Mouse (Mus musculus) kidney, postnatal 0 days (tissue): ENCODE results near the gene Lrrc75b. TPM values are rescaled to one million over a fixed set of nuclear protein-coding genes. Genes with fewer than 3 reads are reported as not detected.

Experiments
- ATAC-seq: fragments of 200-750 bp; cut with Nextera tagmentation; replicated peaks from 2 replicates; pipeline ENCODE4 v1.8.0; 2017; ENCODE audit warnings: low read depth, moderate number of reproducible peaks, moderate TSS enrichment, moderate library complexity; ENCODE audit not compliant: low FRiP score
- DNase-seq: peaks from one replicate; pipeline ENCODE4 v3.0.0-alpha.2; 2016; ENCODE audit warnings: low spot score
- H3K27ac ChIP-seq: fragments of 300-500 bp; sonication (generic); 2 replicates; pipeline ENCODE4 v1.5.1; 2014; ENCODE audit warnings: mild to moderate bottlenecking
- H3K27me3 ChIP-seq: fragments of 300-500 bp; sonication (generic); 2 replicates; pipeline ENCODE4 v1.6.1; 2014; ENCODE audit warnings: low read length, mixed read lengths; ENCODE audit not compliant: insufficient read depth
- H3K36me3 ChIP-seq: fragments of 300-500 bp; sonication (generic); 2 replicates; pipeline ENCODE4 v1.6.1; 2014; ENCODE audit warnings: low read length, mixed read lengths; ENCODE audit not compliant: insufficient read depth
- H3K4me1 ChIP-seq: fragments of 300-500 bp; sonication (generic); replicated peaks from 2 replicates; pipeline ENCODE4 v1.6.1; 2014; ENCODE audit warnings: antibody characterized with exemption, low read length, mixed read lengths; ENCODE audit not compliant: insufficient read depth
- H3K4me2 ChIP-seq: fragments of 300-500 bp; sonication (generic); 2 replicates; pipeline ENCODE4 v1.6.1; 2014; ENCODE audit warnings: mild to moderate bottlenecking, low read length, moderate library complexity, mixed read lengths
- H3K4me3 ChIP-seq: fragments of 300-500 bp; sonication (generic); replicated peaks from 2 replicates; pipeline ENCODE4 v1.5.1; 2014; ENCODE audit warnings: low read depth, low read length
- H3K9ac ChIP-seq: fragments of 300-500 bp; sonication (generic); 2 replicates; pipeline ENCODE4 v1.6.1; 2014; ENCODE audit warnings: low read depth, low read length
- H3K9me3 ChIP-seq: fragments of 300-500 bp; sonication (generic); replicated peaks from 2 replicates; pipeline ENCODE4 v1.6.1; 2016; ENCODE audit warnings: low read length, inconsistent platforms, mixed read lengths
- CTCF ChIP-seq: IDR thresholded peaks from 2 replicates; pipeline ENCODE4 v1.5.1; 2016; ENCODE audit warnings: antibody characterized with exemption, low read depth, mild to moderate bottlenecking, moderate library complexity
- WGBS: fragments of 180-500 bp; shearing (Covaris S2); extraction: QIAGEN DNeasy Blood & Tissue Kit; methylation state at CpG from one replicate; pipeline ENCODE4 v1.1.7; 2014; 5-methylcytosine and 5-hydroxymethylcytosine counted together
- polyA plus RNA-seq: library from polyadenylated mRNA; unstranded; fragments of >200 nt; fragmentation: Nextera tagmentation; extraction: Ambion mirVana; gene quantifications from 2 replicates; pipeline ENCODE4 v1.2.1, GENCODE M21; 2015

Gene Lrrc75b
- 2.6 and 2.7 TPM in 2 replicates for polyA plus RNA-seq

GRCm38 (mm10) chr10:75559676-75560548 is at the start of gene Lrrc75b:
TSS of gene Lrrc75b (minus strand) at chr10:75560330.
- DNase-seq (peak; percentile 22), ATAC-seq (peak; percentile 33; the same call in 1 of the 2 replicates)
- Histone ChIP-seq H3K27me3 (0 out of 2 replicates have a peak, but pooled peaks cover 3% of the 10 kb centered on the region), H3K4me1 (peaks cover 18% of the 10 kb centered on the region), H3K4me2 (peak within 1 kb of the TSS; percentile 100), H3K4me3 (peak within 1 kb of the TSS; percentile 58), H3K36me3 (no peaks in the 10 kb centered on the region), H3K9ac (peak within 1 kb of the TSS; percentile 75), H3K27ac (0 out of 2 replicates have a peak within 1 kb of the TSS, but pooled peaks have one; percentile 19), H3K9me3 (no peaks in the 10 kb centered on the region)
- TF ChIP-seq CTCF: no peak
- WGBS: 1% methylated on average over 75 of the region's 75 CpGs

- Histone ChIP-seq H3K27me3 (no peaks in the 10 kb centered on the region), H3K27ac (no peak overlapping the region), H3K4me1 (no peaks in the 10 kb centered on the region), H3K9ac (no peak overlapping the region), H3K9me3 (no peaks in the 10 kb centered on the region), H3K4me2 (no peak overlapping the region), H3K36me3 (no peaks in the 10 kb centered on the region), H3K4me3 (no peak overlapping the region)
- no peak for TF ChIP-seq CTCF
- DNase-seq: no peak
- WGBS: 76% methylated on average over 11 of the region's 11 CpGs
- no peak for ATAC-seq
Observed at GRCm38 (mm10) chr10:75608975-75609374, 48.8 kb upstream of the Lrrc75b start.

- ATAC-seq: no peak
- H3K27me3 ChIP-seq: no peaks in the 10 kb centered on the region
- H3K9ac ChIP-seq: no peak overlapping the region
- H3K36me3 ChIP-seq: no peaks in the 10 kb centered on the region
- H3K4me3 ChIP-seq: no peak overlapping the region
- no peaks in the 10 kb centered on the region for H3K9me3 ChIP-seq
- H3K27ac ChIP-seq: no peak overlapping the region
- WGBS: 90% methylated on average over 4 of the region's 4 CpGs
- no peaks in the 10 kb centered on the region for H3K4me1 ChIP-seq
- no peak for TF ChIP-seq CTCF
- H3K4me2 ChIP-seq: no peak overlapping the region
- DNase-seq: no peak
Observed at GRCm38 (mm10) chr10:75607253-75607652, 47.1 kb upstream of the Lrrc75b start.

GRCm38 (mm10) chr10:75605162-75605846 is 45.2 kb upstream of the Lrrc75b start:
- Histone ChIP-seq H3K9ac (no peak overlapping the region), H3K4me3 (no peak overlapping the region), H3K9me3 (no peaks in the 10 kb centered on the region), H3K4me1 (no peaks in the 10 kb centered on the region), H3K27me3 (no peaks in the 10 kb centered on the region), H3K27ac (no peak overlapping the region), H3K36me3 (no peaks in the 10 kb centered on the region), H3K4me2 (no peak overlapping the region)
- ATAC-seq: no peak
- 36% methylated on average over 11 of the region's 11 CpGs for WGBS
- TF ChIP-seq CTCF: peak; percentile 33; the same call in 1 of the 2 replicates
- DNase-seq: no peak

- DNase-seq: no peak
- H3K9ac ChIP-seq: no peak overlapping the region
- H3K9me3 ChIP-seq: no peaks in the 10 kb centered on the region
- H3K4me3 ChIP-seq: no peak overlapping the region
- no peaks in the 10 kb centered on the region for H3K27me3 ChIP-seq
- 86% methylated on average over 7 of the region's 7 CpGs for WGBS
- no peaks in the 10 kb centered on the region for H3K4me1 ChIP-seq
- no peak for TF ChIP-seq CTCF
- no peak for ATAC-seq
- no peaks in the 10 kb centered on the region for H3K36me3 ChIP-seq
- H3K4me2 ChIP-seq: no peak overlapping the region
- no peak overlapping the region for H3K27ac ChIP-seq
Observed at GRCm38 (mm10) chr10:75600189-75600730, 40.1 kb upstream of the Lrrc75b start.

GRCm38 (mm10) chr10:75595981-75596380 is 35.9 kb upstream of the Lrrc75b start:
- no peak overlapping the region for H3K4me2 ChIP-seq
- H3K9ac ChIP-seq: no peak overlapping the region
- DNase-seq (no peak), ATAC-seq (no peak)
- H3K27me3 ChIP-seq: no peaks in the 10 kb centered on the region
- no peak overlapping the region for H3K4me3 ChIP-seq
- H3K36me3 ChIP-seq: no peaks in the 10 kb centered on the region
- no peak for TF ChIP-seq CTCF
- peaks cover 9% of the 10 kb centered on the region; the same call in 1 of the 2 replicates for H3K4me1 ChIP-seq
- no peak overlapping the region for H3K27ac ChIP-seq
- H3K9me3 ChIP-seq: no peaks in the 10 kb centered on the region
- WGBS: 68% methylated on average over 8 of the region's 8 CpGs
